Mouse (Mus musculus): Measurements from ENCODE around the gene BC016579. TPM values are rescaled to one million over a fixed set of nuclear protein-coding genes. Genes with fewer than 3 reads are reported as not detected.
A peak's percentile ranks its signal among the peaks of the same experiment; 100 is the strongest.

Gene BC016579
- polyA plus RNA-seq, 1 experiment from 2014 or later, result 0.15 TPM

DNA sequence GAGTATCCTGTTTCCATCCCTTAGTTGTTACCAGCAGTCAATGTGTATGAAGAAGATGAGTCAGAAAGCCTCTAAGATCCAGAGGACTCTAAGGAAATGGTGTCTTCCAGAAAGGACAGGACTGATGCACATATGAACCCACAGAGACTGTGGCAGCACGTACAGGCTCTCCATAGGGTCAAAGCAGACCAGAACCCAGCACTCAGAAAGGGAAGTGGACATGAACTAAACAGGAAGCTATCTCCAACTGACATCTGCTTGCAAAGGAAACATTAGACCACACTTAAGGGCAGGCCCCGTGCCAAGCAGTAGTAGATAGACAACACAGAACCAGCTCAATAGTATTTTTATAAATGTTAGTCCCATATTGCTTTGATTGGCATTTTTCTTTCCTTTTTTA lies 12.3 kb upstream of the BC016579 start:
- H3K4me1 ChIP-seq, result no peaks in the 10 kb centered on the region
- no peak for DNase-seq (ENCODE audit: extremely low spot score, low spot score)
- H3K4me3 ChIP-seq, result no peak overlapping the region
- no peak overlapping the region for H3K27ac ChIP-seq
- no peaks in the 10 kb centered on the region for H3K36me3 ChIP-seq (replicated peaks)
- no peaks in the 10 kb centered on the region for H3K27me3 ChIP-seq (ENCODE audit: poor library complexity, severe bottlenecking)
- 77% methylated on average over 2 of the region's 2 CpGs for WGBS
- H3K9me3 ChIP-seq, result no peaks in the 10 kb centered on the region

DNA sequence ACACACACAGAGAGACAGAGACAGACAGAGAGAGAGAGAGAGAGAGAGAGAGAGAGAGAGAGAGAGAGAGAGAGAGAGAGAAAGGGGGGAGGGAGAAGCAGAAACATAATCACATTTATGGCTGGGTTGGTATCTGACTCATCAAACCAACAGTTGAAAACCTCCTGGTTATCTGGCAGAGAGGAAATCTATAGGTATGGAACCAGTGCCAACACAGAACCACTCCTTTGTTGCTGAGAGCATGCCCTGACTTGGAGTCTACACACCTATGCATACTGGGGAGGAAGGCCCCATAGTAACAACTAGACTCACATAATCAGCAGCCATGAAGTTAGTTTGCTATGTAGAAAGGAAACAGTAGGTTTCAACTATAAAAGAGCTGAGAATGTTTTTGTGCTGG lies 8.5 kb upstream of the BC016579 start:
- DNase-seq (ENCODE audit: extremely low spot score, low spot score), result no peak
- H3K27ac ChIP-seq, result no peak overlapping the region
- no peak overlapping the region for H3K4me3 ChIP-seq
- no peaks in the 10 kb centered on the region for H3K27me3 ChIP-seq (ENCODE audit: poor library complexity, severe bottlenecking)
- no peaks in the 10 kb centered on the region for H3K36me3 ChIP-seq (replicated peaks)
- no peaks in the 10 kb centered on the region for H3K9me3 ChIP-seq
- H3K4me1 ChIP-seq, result no peaks in the 10 kb centered on the region

DNA sequence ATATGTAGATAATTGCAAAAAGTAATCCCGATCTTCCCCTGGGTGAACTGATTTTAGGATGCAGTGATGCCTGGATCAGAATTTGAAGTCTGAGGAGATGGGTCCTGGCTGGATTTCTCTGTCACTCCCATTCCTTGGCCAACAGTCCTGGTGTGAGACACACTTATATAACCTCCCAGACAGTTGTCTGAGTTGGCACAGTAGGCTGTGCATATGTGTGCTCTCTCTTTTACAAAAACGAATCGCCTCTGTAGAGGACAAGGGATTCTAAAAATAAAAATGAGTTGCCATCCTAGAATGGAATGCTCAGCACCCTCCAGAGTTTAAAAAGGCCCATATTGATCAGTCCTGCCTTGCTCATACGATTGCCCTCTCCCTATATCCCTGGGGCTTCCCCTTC lies 5.7 kb upstream of the BC016579 start:
- Histone ChIP-seq H3K4me3 (no peak overlapping the region), H3K27ac (no peak overlapping the region), H3K36me3 (replicated peaks) (no peaks in the 10 kb centered on the region), H3K4me1 (no peaks in the 10 kb centered on the region), H3K9me3 (no peaks in the 10 kb centered on the region), H3K27me3 (ENCODE audit: poor library complexity, severe bottlenecking) (peaks cover 9% of the 10 kb centered on the region)
- no peak for DNase-seq (ENCODE audit: extremely low spot score, low spot score)
- WGBS, result 89% methylated on average over 4 of the region's 4 CpGs

DNA sequence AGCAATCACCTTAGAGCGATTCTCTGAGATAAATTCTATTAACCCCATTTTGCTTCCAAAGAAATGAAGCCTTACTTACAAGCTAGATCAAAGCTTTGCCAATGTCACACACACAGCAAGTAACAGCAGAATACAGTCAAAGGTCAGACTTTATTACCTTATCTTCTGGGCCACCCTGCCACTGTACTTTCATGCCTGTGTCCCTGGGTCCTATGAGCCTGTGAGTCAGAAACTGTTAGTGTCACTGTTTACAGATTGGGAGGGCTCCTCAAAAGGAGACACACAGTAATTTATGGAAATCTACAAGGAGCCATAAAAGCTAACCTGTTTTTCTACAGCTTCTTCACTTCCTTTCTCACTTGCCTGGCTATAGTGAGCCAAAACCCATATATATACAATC lies 4.4 kb upstream of the BC016579 start:
- H3K4me1 ChIP-seq, result peaks cover 10% of the 10 kb centered on the region
- WGBS, result 84% methylated on average over 1 of the region's 1 CpGs
- no peak for DNase-seq (ENCODE audit: extremely low spot score, low spot score)
- no peaks in the 10 kb centered on the region for H3K9me3 ChIP-seq
- H3K27me3 ChIP-seq (ENCODE audit: poor library complexity, severe bottlenecking), result peaks cover 23% of the 10 kb centered on the region
- H3K4me3 ChIP-seq, result no peak overlapping the region
- no peaks in the 10 kb centered on the region for H3K36me3 ChIP-seq (replicated peaks)
- H3K27ac ChIP-seq, result no peak overlapping the region

DNA sequence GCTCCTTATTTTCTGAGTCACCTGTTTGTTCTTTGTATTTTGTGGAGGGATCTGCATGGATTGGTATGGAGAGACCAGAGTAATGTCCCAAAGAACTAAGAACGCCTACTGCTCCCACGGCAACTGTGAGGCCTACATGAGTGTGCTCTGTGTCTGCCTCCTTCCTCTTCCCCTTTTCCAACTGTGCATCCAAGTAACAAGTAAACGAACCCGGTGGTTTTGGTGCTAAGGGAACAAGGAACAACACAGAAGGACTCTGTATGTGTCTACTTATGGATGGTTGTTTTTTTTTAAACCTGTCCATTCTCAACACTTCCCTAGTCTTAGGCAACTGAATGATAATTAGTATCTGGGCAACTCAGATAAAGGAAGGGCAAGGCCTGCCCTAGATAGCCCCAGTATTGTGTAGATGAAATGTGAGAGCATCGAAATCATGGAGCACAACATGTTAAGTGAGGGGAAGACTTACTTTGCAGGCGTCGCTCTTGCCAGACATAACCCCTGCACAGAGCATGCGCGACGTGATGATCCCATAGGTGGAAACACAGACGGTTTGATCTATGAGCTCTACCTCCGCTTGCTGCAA lies 3.8 kb upstream of the BC016579 start:
- no peak for DNase-seq (ENCODE audit: extremely low spot score, low spot score)
- Histone ChIP-seq H3K9me3 (no peaks in the 10 kb centered on the region), H3K36me3 (replicated peaks) (no peaks in the 10 kb centered on the region), H3K27me3 (ENCODE audit: poor library complexity, severe bottlenecking) (peaks cover 28% of the 10 kb centered on the region), H3K4me3 (no peak overlapping the region), H3K27ac (no peak overlapping the region), H3K4me1 (peaks cover 11% of the 10 kb centered on the region)
- 91% methylated on average over 12 of the region's 12 CpGs for WGBS

DNA sequence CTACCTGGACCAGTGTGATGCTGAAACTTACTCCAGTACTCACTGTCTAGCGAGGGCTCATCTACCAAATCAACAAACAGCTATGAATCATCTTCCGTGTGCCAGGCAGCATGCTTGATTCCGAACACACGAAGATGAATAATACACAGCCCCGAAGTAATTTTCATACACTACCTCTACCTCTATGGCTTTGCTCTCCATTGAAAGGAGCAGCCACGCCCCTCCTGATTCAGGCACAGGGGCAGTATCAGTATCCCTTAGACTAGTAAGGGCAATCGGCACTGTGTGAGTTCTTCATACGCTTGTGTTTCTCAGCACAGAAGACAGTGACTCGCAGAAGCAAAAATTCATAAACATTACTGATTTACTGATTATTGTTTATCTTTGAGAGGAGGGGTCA lies 597 bp upstream of the BC016579 start:
- Histone ChIP-seq H3K9me3 (no peaks in the 10 kb centered on the region), H3K36me3 (replicated peaks) (no peaks in the 10 kb centered on the region), H3K4me1 (peaks cover 11% of the 10 kb centered on the region), H3K27ac (no peak overlapping the region), H3K4me3 (0 out of 2 replicates have a peak overlapping the region, but pooled peaks have one; percentile 47), H3K27me3 (ENCODE audit: poor library complexity, severe bottlenecking) (peaks cover 33% of the 10 kb centered on the region)
- 60% methylated on average over 9 of the region's 9 CpGs for WGBS
- no peak for DNase-seq (ENCODE audit: extremely low spot score, low spot score)

DNA sequence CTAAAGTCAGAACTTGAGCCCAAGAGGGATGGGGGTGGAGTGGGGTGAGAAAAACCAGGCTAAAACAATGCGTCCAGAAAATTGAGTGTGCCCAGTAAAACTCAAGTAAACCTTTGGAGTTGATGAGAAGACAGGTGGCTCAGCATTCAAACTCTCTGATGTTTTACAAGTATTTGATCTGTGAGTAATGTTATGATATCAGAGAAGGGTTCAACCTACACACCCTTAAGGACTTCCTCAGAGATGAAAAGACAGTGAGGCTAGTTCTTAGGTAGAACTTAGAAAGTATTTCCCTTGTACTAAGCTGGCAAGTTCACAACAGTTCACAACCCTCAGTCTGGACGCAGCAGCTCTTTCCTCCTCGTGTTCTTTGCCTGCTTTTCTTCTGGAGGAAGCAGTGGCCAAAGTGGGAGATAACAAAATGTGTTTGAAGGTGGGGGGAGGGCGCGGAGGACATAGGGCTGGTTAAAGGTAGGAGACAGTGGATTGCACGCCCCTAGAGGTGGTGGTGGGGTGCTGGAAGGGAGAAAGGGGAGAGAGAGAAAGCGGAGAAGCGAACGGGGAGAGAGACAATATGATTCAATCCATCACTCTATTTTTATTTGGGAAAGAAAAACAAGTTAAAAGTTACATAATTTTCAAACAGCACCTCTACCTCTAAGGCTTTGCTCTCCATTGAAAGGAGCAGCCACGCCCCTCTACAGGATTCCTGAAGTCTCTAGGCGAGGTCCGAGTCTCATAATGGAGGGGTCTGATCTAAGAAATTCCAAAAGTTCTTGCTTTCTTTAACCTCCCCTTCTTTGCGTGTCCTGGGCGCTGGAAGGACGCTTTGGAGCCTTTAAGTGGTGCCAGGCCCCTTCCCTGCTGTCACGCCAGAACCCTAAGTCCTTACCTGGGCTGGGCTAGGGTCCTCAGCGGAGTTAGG lies 597 bp downstream of the BC016579 start:
- Histone ChIP-seq H3K36me3 (replicated peaks) (no peaks in the 10 kb centered on the region), H3K9me3 (no peaks in the 10 kb centered on the region), H3K27me3 (ENCODE audit: poor library complexity, severe bottlenecking) (peaks cover 33% of the 10 kb centered on the region), H3K27ac (no peak overlapping the region), H3K4me3 (peak overlapping the region; percentile 47), H3K4me1 (peaks cover 11% of the 10 kb centered on the region)
- no peak for DNase-seq (ENCODE audit: extremely low spot score, low spot score)
- WGBS, result 11% methylated on average over 17 of the region's 17 CpGs

DNA sequence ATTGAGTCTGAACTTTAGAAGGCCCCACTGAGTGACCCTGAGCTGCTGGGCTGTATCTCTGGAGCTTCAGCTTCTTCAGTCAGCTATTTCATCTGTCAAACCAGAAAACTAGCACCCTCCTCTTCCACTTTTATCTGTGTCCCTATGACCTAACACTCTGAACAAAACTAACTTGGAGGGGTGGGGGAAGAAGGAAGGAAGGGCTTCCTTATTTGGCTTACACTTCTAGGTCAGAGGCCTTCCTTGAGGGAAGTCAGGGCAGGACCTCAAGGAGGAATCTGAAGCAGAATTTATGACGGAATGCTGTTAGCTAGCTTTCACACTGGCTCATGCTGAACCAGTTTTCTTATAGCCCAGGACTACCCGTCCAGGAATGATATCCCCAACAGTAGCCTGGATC lies 2.4 kb downstream of the BC016579 start:
- 76% methylated on average over 2 of the region's 2 CpGs for WGBS
- no peak overlapping the region for H3K4me3 ChIP-seq
- H3K27me3 ChIP-seq (ENCODE audit: poor library complexity, severe bottlenecking), result peaks cover 33% of the 10 kb centered on the region
- H3K36me3 ChIP-seq (replicated peaks), result no peaks in the 10 kb centered on the region
- DNase-seq (ENCODE audit: extremely low spot score, low spot score), result no peak
- H3K4me1 ChIP-seq, result peaks cover 11% of the 10 kb centered on the region
- H3K27ac ChIP-seq, result no peak overlapping the region
- H3K9me3 ChIP-seq, result no peaks in the 10 kb centered on the region

DNA sequence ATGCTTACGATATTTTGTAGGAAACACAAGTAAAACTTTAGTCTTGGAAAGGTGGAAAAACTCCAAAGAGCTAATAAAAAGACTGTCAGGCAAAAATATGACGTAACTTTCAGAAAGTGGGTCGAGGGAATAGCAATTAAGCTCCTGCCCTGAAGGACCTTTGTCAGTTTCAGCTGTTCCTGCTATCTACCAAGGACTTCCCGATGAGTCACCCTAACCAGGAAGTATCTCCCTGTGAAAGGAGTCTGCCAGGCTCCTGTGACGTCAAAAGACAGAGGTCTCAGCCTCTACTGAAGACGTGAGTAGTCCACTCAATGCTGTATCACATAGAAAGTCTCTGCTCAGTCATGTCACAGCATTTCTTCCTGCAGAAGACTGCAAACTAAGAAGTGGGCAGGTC lies 9.5 kb downstream of the BC016579 start:
- no peaks in the 10 kb centered on the region for H3K36me3 ChIP-seq (replicated peaks)
- H3K4me3 ChIP-seq, result no peak overlapping the region
- 76% methylated on average over 6 of the region's 6 CpGs for WGBS
- no peak overlapping the region for H3K27ac ChIP-seq
- H3K27me3 ChIP-seq (ENCODE audit: poor library complexity, severe bottlenecking), result no peaks in the 10 kb centered on the region
- DNase-seq (ENCODE audit: extremely low spot score, low spot score), result no peak
- no peaks in the 10 kb centered on the region for H3K9me3 ChIP-seq
- H3K4me1 ChIP-seq, result no peaks in the 10 kb centered on the region

DNA sequence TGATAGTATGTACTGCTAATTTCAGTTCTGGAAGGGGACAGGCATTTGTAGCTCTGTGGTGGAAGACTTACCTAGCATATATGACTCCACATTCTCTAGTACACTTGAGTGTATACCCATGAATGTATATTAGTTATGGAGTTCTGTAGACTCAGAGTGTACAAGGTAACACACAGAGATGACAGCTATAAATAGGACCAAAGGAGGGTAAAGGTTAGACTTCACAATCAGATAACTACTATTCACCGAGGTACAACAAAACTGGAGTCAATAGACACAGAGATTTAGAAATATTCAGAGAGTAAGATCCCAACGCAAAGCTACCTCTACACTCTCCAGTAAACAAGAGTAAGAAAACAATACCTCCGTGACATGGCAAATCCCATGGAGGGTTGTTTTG lies 9.9 kb downstream of the BC016579 start:
- 91% methylated on average over 3 of the region's 3 CpGs for WGBS
- H3K36me3 ChIP-seq (replicated peaks), result no peaks in the 10 kb centered on the region
- no peak for DNase-seq (ENCODE audit: extremely low spot score, low spot score)
- H3K4me3 ChIP-seq, result no peak overlapping the region
- no peak overlapping the region for H3K27ac ChIP-seq
- no peaks in the 10 kb centered on the region for H3K4me1 ChIP-seq
- H3K27me3 ChIP-seq (ENCODE audit: poor library complexity, severe bottlenecking), result no peaks in the 10 kb centered on the region
- H3K9me3 ChIP-seq, result no peaks in the 10 kb centered on the region

DNA sequence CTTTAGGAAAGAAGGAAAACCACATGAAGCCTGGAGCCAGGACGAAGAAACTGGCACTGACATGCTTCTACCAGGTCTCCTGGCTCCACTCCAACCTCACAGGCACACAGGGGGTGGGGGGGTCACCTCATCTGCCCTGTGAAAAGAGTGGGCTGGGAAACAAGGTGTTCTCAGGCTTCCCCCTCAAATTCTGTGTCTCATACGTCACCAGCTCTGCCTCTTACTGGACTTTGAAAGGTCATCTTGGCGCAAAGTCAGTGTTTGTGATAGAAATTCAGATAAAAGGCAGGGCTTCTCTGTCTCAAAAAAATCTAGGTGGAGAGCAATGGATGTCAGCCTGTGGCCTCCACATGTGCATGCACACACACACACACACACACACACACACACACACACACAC lies 12.6 kb downstream of the BC016579 start:
- H3K27ac ChIP-seq, result no peak overlapping the region
- 77% methylated on average over 3 of the region's 3 CpGs for WGBS

DNA sequence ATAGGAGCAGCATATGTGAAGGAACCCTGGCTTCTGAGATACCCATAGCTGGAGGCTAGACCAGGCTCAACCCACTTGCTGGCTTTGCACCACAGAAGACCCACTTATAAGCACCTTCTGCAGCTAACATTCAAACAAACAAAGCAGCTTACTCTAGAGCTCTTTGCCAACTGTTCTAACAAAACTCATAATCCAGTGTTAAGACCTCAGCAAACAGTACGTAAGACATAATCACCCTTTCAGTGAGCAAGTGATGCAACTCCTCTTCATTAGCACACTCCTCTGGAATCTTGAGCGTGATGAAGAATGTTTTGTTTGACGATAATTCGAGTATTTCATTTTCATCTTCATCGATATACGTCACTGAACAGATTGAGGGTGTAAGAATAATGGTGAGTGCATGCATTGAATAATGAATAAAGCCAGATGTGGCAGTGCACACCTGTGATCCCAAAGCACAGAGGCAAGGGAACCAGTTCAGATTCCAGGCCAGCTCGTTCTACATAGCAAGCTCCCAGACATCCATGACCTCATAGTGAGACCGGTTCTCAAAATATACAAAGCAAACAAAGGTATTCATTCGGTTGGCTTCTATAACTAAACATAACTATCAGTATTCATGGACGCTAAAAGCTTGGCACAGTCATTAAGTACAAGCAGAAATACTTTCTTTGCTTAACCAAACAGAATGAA lies 13.7 kb downstream of the BC016579 start:
- no peak overlapping the region for H3K27ac ChIP-seq
- H3K4me3 ChIP-seq, result no peak overlapping the region
- no peaks in the 10 kb centered on the region for H3K4me1 ChIP-seq
- no peaks in the 10 kb centered on the region for H3K27me3 ChIP-seq (ENCODE audit: poor library complexity, severe bottlenecking)
- 92% methylated on average over 10 of the region's 10 CpGs for WGBS
- no peaks in the 10 kb centered on the region for H3K9me3 ChIP-seq
- no peaks in the 10 kb centered on the region for H3K36me3 ChIP-seq (replicated peaks)
- no peak for DNase-seq (ENCODE audit: extremely low spot score, low spot score)

More for the DNA sequence above, 12.6 kb downstream of the BC016579 start:
- Histone ChIP-seq H3K27me3 (ENCODE audit: poor library complexity, severe bottlenecking) (no peaks in the 10 kb centered on the region), H3K9me3 (no peaks in the 10 kb centered on the region), H3K4me1 (no peaks in the 10 kb centered on the region), H3K36me3 (replicated peaks) (no peaks in the 10 kb centered on the region), H3K4me3 (no peak overlapping the region)
- no peak for DNase-seq (ENCODE audit: extremely low spot score, low spot score)

DNA sequence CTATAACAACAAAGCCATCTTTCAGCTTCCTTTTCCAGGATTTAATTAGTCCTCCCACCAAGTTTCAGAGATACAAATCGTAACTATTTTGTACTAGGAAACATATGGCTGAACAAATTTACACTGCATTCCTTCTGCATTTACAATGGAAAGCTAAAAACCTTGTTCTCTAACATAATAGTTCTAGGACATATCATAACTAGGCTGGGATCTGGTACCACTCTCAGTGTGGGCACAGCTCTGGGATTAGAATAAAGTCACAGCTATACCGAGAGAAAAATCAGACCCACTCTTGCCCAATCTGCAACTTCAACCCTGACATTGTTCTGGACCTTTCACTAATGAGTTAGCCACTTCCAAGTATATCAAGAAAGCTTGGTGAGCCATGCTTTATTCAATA lies 18.0 kb downstream of the BC016579 start:
- no peak for DNase-seq (ENCODE audit: extremely low spot score, low spot score)
- H3K27me3 ChIP-seq (ENCODE audit: poor library complexity, severe bottlenecking), result no peaks in the 10 kb centered on the region
- no peak overlapping the region for H3K27ac ChIP-seq
- no peaks in the 10 kb centered on the region for H3K4me1 ChIP-seq
- no peak overlapping the region for H3K4me3 ChIP-seq
- 90% methylated on average over 2 of the region's 2 CpGs for WGBS
- no peaks in the 10 kb centered on the region for H3K9me3 ChIP-seq
- no peaks in the 10 kb centered on the region for H3K36me3 ChIP-seq (replicated peaks)
